Mouse (Mus musculus) kidney, postnatal 0 days (tissue): Measurements from ENCODE around the gene Ctc1. TPM values are rescaled to one million over a fixed set of nuclear protein-coding genes. Genes with fewer than 3 reads are reported as not detected.

Experiments used
- ATAC-seq: fragments of 200-750 bp; cut with Nextera tagmentation; replicated peaks from 2 replicates; pipeline ENCODE4 v1.8.0; 2017; ENCODE audit warnings: low read depth, moderate number of reproducible peaks, moderate TSS enrichment, moderate library complexity; ENCODE audit not compliant: low FRiP score
- DNase-seq: peaks from one replicate; pipeline ENCODE4 v3.0.0-alpha.2; 2016; ENCODE audit warnings: low spot score
- H3K27ac ChIP-seq: fragments of 300-500 bp; sonication (generic); 2 replicates; pipeline ENCODE4 v1.5.1; 2014; ENCODE audit warnings: mild to moderate bottlenecking
- H3K27me3 ChIP-seq: fragments of 300-500 bp; sonication (generic); 2 replicates; pipeline ENCODE4 v1.6.1; 2014; ENCODE audit warnings: low read length, mixed read lengths; ENCODE audit not compliant: insufficient read depth
- H3K36me3 ChIP-seq: fragments of 300-500 bp; sonication (generic); 2 replicates; pipeline ENCODE4 v1.6.1; 2014; ENCODE audit warnings: low read length, mixed read lengths; ENCODE audit not compliant: insufficient read depth
- H3K4me1 ChIP-seq: fragments of 300-500 bp; sonication (generic); replicated peaks from 2 replicates; pipeline ENCODE4 v1.6.1; 2014; ENCODE audit warnings: antibody characterized with exemption, low read length, mixed read lengths; ENCODE audit not compliant: insufficient read depth
- H3K4me2 ChIP-seq: fragments of 300-500 bp; sonication (generic); 2 replicates; pipeline ENCODE4 v1.6.1; 2014; ENCODE audit warnings: mild to moderate bottlenecking, low read length, moderate library complexity, mixed read lengths
- H3K4me3 ChIP-seq: fragments of 300-500 bp; sonication (generic); replicated peaks from 2 replicates; pipeline ENCODE4 v1.5.1; 2014; ENCODE audit warnings: low read depth, low read length
- H3K9ac ChIP-seq: fragments of 300-500 bp; sonication (generic); 2 replicates; pipeline ENCODE4 v1.6.1; 2014; ENCODE audit warnings: low read depth, low read length
- H3K9me3 ChIP-seq: fragments of 300-500 bp; sonication (generic); replicated peaks from 2 replicates; pipeline ENCODE4 v1.6.1; 2016; ENCODE audit warnings: low read length, inconsistent platforms, mixed read lengths
- CTCF ChIP-seq: IDR thresholded peaks from 2 replicates; pipeline ENCODE4 v1.5.1; 2016; ENCODE audit warnings: antibody characterized with exemption, low read depth, mild to moderate bottlenecking, moderate library complexity
- WGBS: fragments of 180-500 bp; shearing (Covaris S2); extraction: QIAGEN DNeasy Blood & Tissue Kit; methylation state at CpG from one replicate; pipeline ENCODE4 v1.1.7; 2014; 5-methylcytosine and 5-hydroxymethylcytosine counted together
- microRNA-seq: library from miRNA; unstranded; fragments of <30 nt; microRNA quantifications from one replicate; pipeline ENCODE4, GENCODE M21; 2016
- polyA plus RNA-seq: library from polyadenylated mRNA; unstranded; fragments of >200 nt; fragmentation: Nextera tagmentation; extraction: Ambion mirVana; gene quantifications from 2 replicates; pipeline ENCODE4 v1.2.1, GENCODE M21; 2015

Gene Ctc1
- polyA plus RNA-seq, 1 experiment from 2014 or later, result 27.6 TPM

DNA sequence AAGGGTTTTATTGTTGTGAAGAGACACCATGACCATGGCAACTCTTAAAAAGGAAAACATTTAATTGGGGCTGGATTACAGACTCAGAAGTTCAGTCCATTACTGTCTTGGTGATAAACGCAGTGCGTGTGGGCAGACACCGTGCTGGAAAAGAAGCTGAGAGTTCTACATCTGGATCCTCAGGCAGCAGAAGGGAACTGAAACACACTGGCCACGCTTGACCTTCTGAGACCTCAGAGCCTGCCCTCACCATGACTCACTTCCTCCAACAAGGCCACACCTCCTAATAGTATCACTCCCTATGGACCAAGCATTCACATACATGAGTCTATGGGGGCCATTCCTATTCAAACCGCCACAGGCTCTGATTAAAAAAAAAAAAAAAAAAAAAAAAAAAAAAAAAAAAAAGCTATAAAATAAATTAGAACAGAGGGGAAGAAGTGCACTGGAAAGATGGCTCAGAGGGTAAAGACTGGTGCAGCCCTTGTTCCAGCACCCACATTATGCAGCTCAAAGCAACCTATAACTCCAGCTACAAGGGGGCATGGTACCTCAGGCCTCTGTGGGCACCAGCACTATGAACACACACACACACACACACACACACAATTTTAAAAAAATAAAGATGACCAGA, 63.2 kb downstream of the Ctc1 start:
- DNase-seq (peak; percentile 54), ATAC-seq (0 out of 2 replicates have a peak, but pooled peaks have one; percentile 31)
- peak overlapping the region; percentile 55; the same call in 1 of the 2 replicates for H3K27ac ChIP-seq
- H3K4me3 ChIP-seq, result no peak overlapping the region
- WGBS, result 32% methylated on average over 5 of the region's 5 CpGs
- no peak overlapping the region for H3K4me2 ChIP-seq
- no peak overlapping the region for H3K9ac ChIP-seq
- H3K27me3 ChIP-seq, result no peaks in the 10 kb centered on the region
- H3K36me3 ChIP-seq, result no peaks in the 10 kb centered on the region
- H3K4me1 ChIP-seq, result no peaks in the 10 kb centered on the region
- H3K9me3 ChIP-seq, result no peaks in the 10 kb centered on the region
- TF ChIP-seq CTCF, result no peak

DNA sequence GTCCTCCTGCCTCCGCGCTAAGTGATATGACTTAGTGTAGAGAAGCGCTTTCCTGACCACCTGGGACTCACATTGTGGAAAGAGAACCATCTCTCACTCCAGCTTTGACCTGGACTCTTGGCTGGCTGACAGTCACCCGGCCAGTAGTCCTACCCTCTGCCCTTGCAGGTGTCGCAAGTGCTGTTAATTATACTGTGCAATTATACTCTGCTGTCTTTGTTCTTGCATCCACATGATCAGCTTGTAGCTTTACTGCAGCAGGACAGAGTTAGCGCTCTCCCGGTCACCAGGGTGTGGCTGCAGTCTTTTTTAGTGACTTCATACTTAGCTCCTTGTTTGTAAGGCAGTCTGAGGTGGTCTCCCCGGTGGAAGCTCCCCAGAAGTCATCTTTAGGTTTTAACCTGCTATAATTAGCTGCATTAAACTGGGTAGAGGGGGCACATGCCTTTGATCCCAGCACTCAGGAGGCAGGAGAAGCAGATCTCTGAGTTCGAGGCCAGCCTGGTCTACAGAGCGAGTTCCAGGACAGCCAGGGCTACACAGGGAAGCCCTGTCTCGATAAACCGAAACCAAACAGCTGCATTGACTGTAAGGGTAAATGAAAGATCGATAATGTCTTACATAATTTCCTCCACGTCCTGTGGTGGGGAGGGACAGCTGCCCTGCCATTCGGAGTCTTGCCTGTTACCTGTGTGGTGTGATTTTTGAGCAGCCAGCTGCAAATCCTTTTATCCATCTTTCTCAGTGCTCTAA, 64.6 kb downstream of the Ctc1 start:
- H3K27me3 ChIP-seq, result no peaks in the 10 kb centered on the region
- TF ChIP-seq CTCF, result no peak
- DNase-seq (peak; percentile 13), ATAC-seq (peak; percentile 36; the same call in 1 of the 2 replicates)
- no peaks in the 10 kb centered on the region for H3K4me1 ChIP-seq
- H3K4me3 ChIP-seq, result no peak overlapping the region
- no peak overlapping the region for H3K27ac ChIP-seq
- H3K9me3 ChIP-seq, result no peaks in the 10 kb centered on the region
- H3K4me2 ChIP-seq, result no peak overlapping the region
- no peaks in the 10 kb centered on the region for H3K36me3 ChIP-seq
- no peak overlapping the region for H3K9ac ChIP-seq
- 68% methylated on average over 15 of the region's 15 CpGs for WGBS

DNA sequence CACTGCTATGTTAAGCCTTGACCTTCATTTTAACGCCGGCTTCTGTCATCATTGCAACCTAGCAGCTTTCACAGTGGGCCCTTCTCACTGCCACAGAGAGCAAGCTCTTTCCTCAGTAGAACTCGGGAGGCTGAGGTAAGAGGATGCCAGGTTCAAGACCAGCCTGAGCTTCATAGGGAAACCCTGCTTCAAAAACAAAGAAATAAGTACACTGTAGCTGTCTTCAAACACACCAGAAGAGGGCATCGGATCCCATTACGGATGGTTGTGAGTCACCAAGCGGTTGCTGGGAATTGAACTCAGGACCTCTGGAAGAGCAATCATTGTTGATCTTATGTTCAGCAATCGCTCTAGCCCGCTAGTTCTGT, 65.1 kb downstream of the Ctc1 start:
- Histone ChIP-seq H3K36me3 (no peaks in the 10 kb centered on the region), H3K9ac (no peak overlapping the region), H3K27ac (no peak overlapping the region), H3K27me3 (no peaks in the 10 kb centered on the region), H3K4me2 (no peak overlapping the region), H3K4me3 (no peak overlapping the region), H3K9me3 (no peaks in the 10 kb centered on the region), H3K4me1 (no peaks in the 10 kb centered on the region)
- no peak for TF ChIP-seq CTCF
- WGBS, result 91% methylated on average over 8 of the region's 8 CpGs
- DNase-seq (no peak), ATAC-seq (no peak)

DNA sequence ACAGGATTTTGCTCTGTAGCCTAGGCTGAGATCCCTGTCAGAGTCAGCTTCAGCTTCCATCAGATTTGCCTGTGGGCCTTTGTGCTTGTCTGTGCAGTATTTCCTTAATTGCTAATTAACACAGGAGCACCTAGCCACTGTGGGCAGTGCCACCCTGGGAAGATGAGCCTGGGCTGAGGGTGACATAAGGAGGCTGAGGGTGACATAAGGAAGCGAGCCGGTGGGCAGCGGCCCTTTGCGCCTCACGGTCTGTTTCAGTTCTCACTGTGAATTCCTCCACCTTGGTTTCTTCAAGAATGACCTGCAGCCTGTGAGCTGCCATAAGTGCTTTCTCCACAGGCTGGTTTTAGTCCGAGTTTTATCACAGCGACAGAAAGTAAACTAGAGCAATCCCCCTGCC, 65.9 kb downstream of the Ctc1 start:
- H3K4me2 ChIP-seq, result no peak overlapping the region
- H3K4me1 ChIP-seq, result no peaks in the 10 kb centered on the region
- no peak for TF ChIP-seq CTCF
- no peak overlapping the region for H3K27ac ChIP-seq
- 74% methylated on average over 7 of the region's 7 CpGs for WGBS
- ATAC-seq (no peak), DNase-seq (no peak)
- H3K4me3 ChIP-seq, result no peak overlapping the region
- no peaks in the 10 kb centered on the region for H3K27me3 ChIP-seq
- H3K36me3 ChIP-seq, result no peaks in the 10 kb centered on the region
- no peaks in the 10 kb centered on the region for H3K9me3 ChIP-seq
- no peak overlapping the region for H3K9ac ChIP-seq

GRCm38 (mm10) chr11:69085608-69086007, 69.9 kb downstream of the Ctc1 start:
- H3K9me3 ChIP-seq, result no peaks in the 10 kb centered on the region
- ATAC-seq, result no peak
- WGBS, result 59% methylated on average over 6 of the region's 6 CpGs

More at GRCm38 (mm10) chr11:69085608-69086007, 69.9 kb downstream of the Ctc1 start:
- Histone ChIP-seq H3K4me2 (no peak overlapping the region), H3K9ac (no peak overlapping the region), H3K27ac (no peak overlapping the region), H3K27me3 (no peaks in the 10 kb centered on the region), H3K36me3 (0 out of 2 replicates have a peak, but pooled peaks cover 4% of the 10 kb centered on the region), H3K4me1 (peaks cover 12% of the 10 kb centered on the region), H3K4me3 (no peak overlapping the region)
- no peak for DNase-seq
- no peak for TF ChIP-seq CTCF

Small RNA genes lying within 50 kb of the gene (microRNA-seq; reads per million reads assigned to microRNA genes)
- gene Mir3062, result 1.0 reads per million

Other genes starting within 250 kb of the Ctc1 start
- 86.1 and 90.9 TPM in 2 replicates for gene Ndel1, start 144.1 kb upstream of the Ctc1 start, polyA plus RNA-seq
- 0.13 and 0.17 TPM in 2 replicates for gene Rnf222, start 127.4 kb upstream of the Ctc1 start, polyA plus RNA-seq
- 1,114 and 1,312 TPM in 2 replicates for gene Rpl26, start 114.3 kb upstream of the Ctc1 start, polyA plus RNA-seq
- 0.29 TPM in 1 of 2 replicates, not detected in the other for gene Odf4, start 88.8 kb upstream of the Ctc1 start, polyA plus RNA-seq
- gene Arhgef15, start 58.4 kb upstream of the Ctc1 start, polyA plus RNA-seq, result 8.9 and 11.3 TPM in 2 replicates
- gene Slc25a35, start 47.8 kb upstream of the Ctc1 start, polyA plus RNA-seq, result 11.1 and 11.5 TPM in 2 replicates
- gene Rangrf, start 40.7 kb upstream of the Ctc1 start, polyA plus RNA-seq, result 55.6 and 58.3 TPM in 2 replicates
- gene Pfas, start 7.5 kb upstream of the Ctc1 start, polyA plus RNA-seq, result 20.9 and 23.3 TPM in 2 replicates
- gene Aurkb, start 29.7 kb downstream of the Ctc1 start, polyA plus RNA-seq, result 49.3 and 61.1 TPM in 2 replicates
- gene Borcs6, start 43.8 kb downstream of the Ctc1 start, polyA plus RNA-seq, result 11.9 and 13.3 TPM in 2 replicates
- 60.8 and 61.3 TPM in 2 replicates for gene Tmem107, start 54.9 kb downstream of the Ctc1 start, polyA plus RNA-seq
- gene Vamp2, start 72.6 kb downstream of the Ctc1 start, polyA plus RNA-seq, result 66.7 and 67.7 TPM in 2 replicates
- 7.4 and 9.9 TPM in 2 replicates for gene Per1, start 79.3 kb downstream of the Ctc1 start, polyA plus RNA-seq
- gene Hes7, start 104.5 kb downstream of the Ctc1 start, polyA plus RNA-seq, result 0.42 and 0.50 TPM in 2 replicates
- gene 9130213A22Rik, start 106.7 kb downstream of the Ctc1 start, polyA plus RNA-seq, result 0.25 and 0.31 TPM in 2 replicates
- gene Aloxe3, start 110.0 kb downstream of the Ctc1 start, polyA plus RNA-seq, result 0.54 and 0.69 TPM in 2 replicates
- gene Alox12b, start 141.1 kb downstream of the Ctc1 start, polyA plus RNA-seq, result 0.27 and 0.36 TPM in 2 replicates
- gene Alox8, start 181.9 kb downstream of the Ctc1 start, polyA plus RNA-seq, result 0.17 and 0.61 TPM in 2 replicates
- 0.13 and 0.24 TPM in 2 replicates for gene Gucy2e, start 221.1 kb downstream of the Ctc1 start, polyA plus RNA-seq